Mouse (Mus musculus): ENCODE data around the gene Fam72a.
A peak's percentile ranks its signal among the peaks of the same experiment; 100 is the strongest.

Fam72a gene

GRCm38 (mm10) chr1:131526371-131527270, 1.1 kb upstream of the Fam72a start:
- DNase-seq (ENCODE audit: low read depth, low spot score): peak; percentile 39

GRCm38 (mm10) chr1:131528081-131528507, 391 bp downstream of the Fam72a start:
- DNase-seq (ENCODE audit: low read depth, low spot score): peak; percentile 85

GRCm38 (mm10) chr1:131528561-131529166, 961 bp downstream of the Fam72a start:
- DNase-seq (ENCODE audit: low read depth, low spot score): peak; percentile 12

DNA sequence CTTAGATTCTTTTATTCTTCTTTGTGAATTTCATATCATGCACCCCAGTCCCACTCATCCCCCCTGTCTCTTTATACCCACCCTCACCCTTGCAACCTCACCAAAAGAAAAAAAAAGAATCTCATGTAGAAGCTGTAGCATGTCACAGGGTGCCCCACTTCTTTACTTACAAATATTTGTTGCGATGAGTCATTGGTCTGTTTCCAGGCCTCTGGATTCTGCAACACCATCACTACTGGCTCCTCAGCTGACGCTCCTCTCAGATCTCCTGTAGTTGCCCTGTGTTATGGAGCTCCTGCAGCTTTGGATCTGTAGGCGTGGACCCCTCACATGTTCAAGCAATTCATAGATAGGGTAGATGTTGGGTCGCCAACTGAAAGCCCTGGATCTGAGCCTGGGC, 12.1 kb downstream of the Fam72a start:
- no peak for DNase-seq (ENCODE audit: low read depth, low spot score)

DNA sequence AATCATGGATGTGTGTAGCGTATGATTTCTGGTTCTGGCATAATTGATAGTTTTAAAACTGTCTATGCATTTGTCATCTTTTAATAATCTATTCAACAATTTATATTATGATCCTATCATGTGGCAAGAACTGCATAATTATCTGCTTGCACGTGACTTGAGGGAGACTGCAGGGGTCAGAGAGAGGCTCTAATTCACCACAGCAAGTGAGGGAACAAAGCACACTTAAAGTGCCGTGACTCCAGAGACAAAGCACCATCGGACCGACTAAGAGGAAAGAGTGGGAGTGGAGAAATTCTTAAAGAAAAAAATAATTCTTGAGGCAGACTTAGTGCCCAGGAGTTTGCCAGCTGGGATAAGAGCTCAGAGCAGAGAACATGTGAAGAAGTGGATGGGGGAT, 13.1 kb downstream of the Fam72a start:
- DNase-seq (ENCODE audit: low read depth, low spot score): no peak

DNA sequence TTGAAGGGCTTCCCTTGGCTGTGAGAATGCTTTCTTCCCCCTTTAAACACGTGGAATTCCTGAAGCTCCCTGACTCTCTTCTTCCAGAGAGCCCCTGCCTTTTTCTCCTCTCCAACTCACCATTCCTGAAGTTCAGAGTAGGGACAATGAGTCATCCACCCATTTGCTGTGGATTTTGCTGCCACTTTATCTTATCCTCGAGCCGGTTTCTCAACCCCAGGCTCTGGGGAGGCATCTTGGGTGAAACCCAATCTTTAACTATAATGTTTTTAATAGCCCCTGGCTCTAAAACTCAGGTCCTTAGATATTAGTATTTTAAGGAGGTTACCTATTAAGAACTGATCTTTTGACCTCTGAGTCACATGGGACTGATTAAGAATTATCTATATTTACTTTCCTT, 13.7 kb downstream of the Fam72a start:
- DNase-seq (ENCODE audit: low read depth, low spot score): no peak

DNA sequence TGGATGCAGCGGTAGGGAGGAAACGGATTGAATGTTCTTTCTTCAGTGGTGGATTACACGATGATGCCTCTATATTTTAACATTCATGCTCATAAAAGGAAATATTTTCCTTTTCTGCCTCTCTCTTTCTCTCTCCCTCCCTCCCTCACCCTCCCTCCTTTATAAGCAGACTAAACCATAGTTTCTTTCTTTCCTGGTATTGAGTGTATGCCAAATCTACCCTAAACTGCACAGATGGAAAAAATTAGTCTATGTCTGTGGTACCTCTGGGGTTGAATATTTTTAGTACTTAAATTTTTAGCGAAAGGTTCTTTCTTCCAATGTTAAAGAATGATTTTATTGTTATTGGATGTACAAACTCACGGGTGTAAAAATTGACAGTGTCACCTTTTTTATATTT, 14.2 kb downstream of the Fam72a start:
- no peak for DNase-seq (ENCODE audit: low read depth, low spot score)

DNA sequence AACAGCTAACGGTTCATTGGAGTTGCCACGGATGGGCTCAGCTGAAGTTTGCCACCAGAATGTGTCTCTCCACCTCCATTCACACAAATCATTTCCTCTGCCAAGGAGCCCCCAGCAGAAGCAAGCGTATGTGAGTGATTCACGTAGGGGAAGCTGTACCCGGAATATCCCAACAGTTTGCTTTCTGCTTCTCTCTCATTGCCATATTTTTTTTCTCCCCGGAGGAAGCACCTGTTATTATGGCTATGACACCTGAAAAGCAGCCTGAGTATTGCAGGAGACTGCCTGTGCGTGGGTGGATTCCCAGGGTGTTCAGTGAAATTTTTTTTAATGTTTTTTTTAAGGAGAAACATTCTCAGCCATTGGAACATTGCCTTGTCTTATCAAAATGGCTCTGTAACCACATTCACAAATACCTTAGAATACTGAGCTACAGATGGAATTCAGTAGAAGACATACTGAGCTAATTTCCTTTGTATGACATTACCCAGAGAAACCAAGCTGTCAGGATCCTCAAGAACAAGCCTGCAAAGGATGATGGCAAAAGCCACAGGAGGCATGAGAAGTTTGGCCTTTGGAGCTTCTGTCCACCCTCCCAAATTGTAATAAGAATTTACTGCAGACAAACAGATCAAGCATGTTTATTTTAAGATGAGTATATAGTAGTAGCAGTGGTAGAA, 16.3 kb downstream of the Fam72a start:
- DNase-seq (ENCODE audit: low read depth, low spot score): no peak

- no peak for DNase-seq (ENCODE audit: low read depth, low spot score)
Observed at GRCm38 (mm10) chr1:131546798-131547690, 19.3 kb downstream of the Fam72a start.

- peak; percentile 65 for DNase-seq (ENCODE audit: low read depth, low spot score)
Observed at GRCm38 (mm10) chr1:131548494-131549365, 21.0 kb downstream of the Fam72a start.

DNA sequence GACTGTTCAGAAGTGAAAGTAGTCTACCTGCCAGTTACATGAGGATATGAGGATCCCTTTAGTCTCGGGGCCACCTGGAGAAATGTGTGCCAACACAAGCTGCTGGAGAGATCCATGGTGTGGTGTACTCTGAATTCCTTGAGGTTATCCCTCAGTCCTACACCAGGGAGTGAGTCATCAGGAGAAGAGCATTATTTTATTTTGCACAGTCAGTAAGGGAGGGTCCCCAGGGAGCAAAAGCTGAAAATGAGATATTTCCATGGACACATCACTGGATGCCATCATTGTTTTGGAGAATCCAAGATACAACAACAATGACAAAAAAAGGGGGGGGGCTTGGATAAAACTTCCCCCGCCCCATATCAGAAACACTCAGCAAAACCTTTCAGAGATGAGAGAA, 24.3 kb downstream of the Fam72a start:
- DNase-seq (ENCODE audit: low read depth, low spot score): no peak

- no peak for DNase-seq (ENCODE audit: low read depth, low spot score)
Observed at GRCm38 (mm10) chr1:131553428-131553827, 25.7 kb downstream of the Fam72a start.

GRCm38 (mm10) chr1:131555042-131555812, 27.5 kb downstream of the Fam72a start:
- peak; percentile 92 for DNase-seq (ENCODE audit: low read depth, low spot score)

DNA sequence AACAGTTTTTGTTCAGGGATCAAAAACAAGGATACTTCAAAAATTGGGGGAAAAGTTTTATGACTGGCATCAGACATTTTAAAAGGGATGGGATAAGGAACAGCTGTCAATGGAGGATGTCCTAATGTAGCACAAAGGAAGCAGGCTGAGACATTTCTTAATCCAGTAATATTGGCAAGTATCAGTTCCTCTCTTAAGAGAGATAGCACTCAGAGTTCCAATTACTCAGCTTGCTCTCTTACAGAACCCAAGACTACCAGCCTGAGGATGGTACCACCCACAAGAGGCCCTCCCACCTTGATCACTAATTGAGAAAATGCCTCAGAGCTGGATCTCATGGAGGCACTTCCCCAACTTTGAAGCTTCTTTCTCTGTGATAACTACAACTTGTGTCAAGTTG, 32.8 kb downstream of the Fam72a start:
- no peak for DNase-seq (ENCODE audit: low read depth, low spot score)

GRCm38 (mm10) chr1:131562081-131562480, 34.4 kb downstream of the Fam72a start:
- peak; percentile 69 for DNase-seq (ENCODE audit: low read depth, low spot score)

DNA sequence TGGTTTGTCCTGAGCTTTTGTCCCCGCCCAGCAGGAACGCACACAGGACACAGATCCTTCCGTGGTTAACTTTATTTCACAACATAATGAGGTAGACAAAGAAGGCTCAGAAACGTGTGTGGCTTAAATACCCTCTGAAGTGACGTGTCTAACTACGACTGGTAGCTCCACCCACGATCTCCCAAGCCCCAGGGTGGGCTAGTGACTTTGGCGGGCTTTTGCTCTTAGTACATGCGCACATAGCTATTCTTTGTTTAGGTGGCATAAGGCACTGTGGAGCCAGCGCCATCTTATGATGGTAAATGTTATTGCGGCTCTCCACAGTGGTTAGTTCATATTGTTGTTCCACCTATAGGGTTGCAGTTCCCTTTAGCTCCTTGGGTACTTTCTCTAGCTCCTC, 38.4 kb downstream of the Fam72a start:
- DNase-seq (ENCODE audit: low read depth, low spot score): peak; percentile 91

- DNase-seq (ENCODE audit: low read depth, low spot score): no peak
Observed at GRCm38 (mm10) chr1:131569721-131570120, 42.0 kb downstream of the Fam72a start.

GRCm38 (mm10) chr1:131570391-131570790, 42.7 kb downstream of the Fam72a start:
- DNase-seq (ENCODE audit: low read depth, low spot score): no peak

DNA sequence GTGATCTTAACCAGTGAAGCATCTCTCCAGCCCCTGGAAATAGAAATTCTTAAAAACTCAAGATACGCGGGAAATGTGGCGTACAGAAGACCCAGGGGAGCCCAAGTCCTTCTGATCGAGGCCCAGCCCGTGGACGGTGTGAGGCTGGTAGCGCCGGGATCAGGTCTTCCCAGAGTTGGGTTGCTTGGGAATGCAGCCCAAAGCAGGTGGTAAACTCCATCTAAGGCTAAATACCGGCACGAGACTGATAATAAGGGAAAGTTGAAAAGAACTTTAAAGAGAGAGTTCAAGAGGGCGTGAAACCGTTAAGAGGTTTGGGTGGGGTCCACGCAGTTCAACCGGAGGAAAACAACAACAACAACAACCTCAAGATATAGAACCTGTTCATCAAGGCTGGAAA, 46.0 kb downstream of the Fam72a start:
- DNase-seq (ENCODE audit: low read depth, low spot score): peak; percentile 30
